Mouse (Mus musculus) testis, adult 2 months (tissue): ENCODE measurements around the gene Asb14. TPM values are rescaled to one million over a fixed set of nuclear protein-coding genes. Genes with fewer than 3 reads are reported as not detected.

Experiments used
- H3K27ac ChIP-seq: fragments of 200-500 bp; 2 replicates; pipeline ENCODE4 v1.5.1; 2012; ENCODE audit warnings: low read depth, low read length; ENCODE audit not compliant: control insufficient read depth, insufficient read depth
- H3K27me3 ChIP-seq: fragments of 200-500 bp; 2 replicates; pipeline ENCODE4 v1.6.1; 2012; ENCODE audit warnings: mild to moderate bottlenecking, low read length, moderate library complexity; ENCODE audit not compliant: control insufficient read depth, insufficient read depth
- H3K36me3 ChIP-seq: fragments of 200-500 bp; 2 replicates; pipeline ENCODE4 v1.6.1; 2012; ENCODE audit warnings: mild to moderate bottlenecking, low read length; ENCODE audit not compliant: control insufficient read depth, insufficient read depth
- H3K4me1 ChIP-seq: fragments of 200-500 bp; 2 replicates; pipeline ENCODE4 v1.6.1; 2012; ENCODE audit warnings: low read length; ENCODE audit not compliant: control insufficient read depth, insufficient read depth
- H3K4me3 ChIP-seq: fragments of 200-500 bp; 2 replicates; pipeline ENCODE4 v1.5.1; 2012; ENCODE audit warnings: low read depth, mild to moderate bottlenecking, low read length, moderate library complexity, mixed read lengths; ENCODE audit not compliant: control insufficient read depth
- CTCF ChIP-seq: fragments of 200-500 bp; IDR thresholded peaks from 2 replicates; pipeline ENCODE4 v1.5.1; 2012; ENCODE audit warnings: low read depth, mild to moderate bottlenecking, inconsistent platforms, low read length, moderate library complexity; ENCODE audit not compliant: control insufficient read depth, insufficient read depth, insufficient replicate concordance
- POLR2A ChIP-seq: fragments of 200-500 bp; IDR thresholded peaks from 2 replicates; pipeline ENCODE4 v1.6.1; 2012; ENCODE audit warnings: low read depth, mild to moderate bottlenecking, inconsistent platforms, low read length, moderate library complexity; ENCODE audit not compliant: control insufficient read depth
- polyA plus RNA-seq: library from polyadenylated mRNA; depleted of rRNA; stranded (reverse); fragments of >200 nt; gene quantifications from 2 replicates; pipeline ENCODE4 v1.2.3, GENCODE M21; 2012; rRNA removed

The Asb14 gene
- polyA plus RNA-seq = 3.0 and 3.1 TPM in 2 replicates

- Histone ChIP-seq H3K4me3 (no peak within 1 kb of the TSS), H3K27me3 (no peaks in the 10 kb centered on the region), H3K27ac (no peak within 1 kb of the TSS), H3K36me3 (no peaks in the 10 kb centered on the region), H3K4me1 (no peaks in the 10 kb centered on the region)
- TF ChIP-seq POLR2A (no peak), CTCF (no peak)
Measured at GRCm38 (mm10) chr14:26894392-26894791, at the start of gene Asb14. Gene Asb14, plus strand, starts transcription at chr14:26894557.

- no peak overlapping the region for H3K4me3 ChIP-seq
- TF ChIP-seq CTCF (no peak), POLR2A (no peak)
- no peak overlapping the region for H3K27ac ChIP-seq
- no peaks in the 10 kb centered on the region for H3K27me3 ChIP-seq
- no peaks in the 10 kb centered on the region for H3K36me3 ChIP-seq
- H3K4me1 ChIP-seq = no peaks in the 10 kb centered on the region
Measured at GRCm38 (mm10) chr14:26853053-26853452, 41.3 kb upstream of the Asb14 start.

GRCm38 (mm10) chr14:26854066-26854465 lies 40.3 kb upstream of the Asb14 start:
- H3K27ac ChIP-seq = no peak overlapping the region
- no peaks in the 10 kb centered on the region for H3K36me3 ChIP-seq
- H3K27me3 ChIP-seq = no peaks in the 10 kb centered on the region
- no peak overlapping the region for H3K4me3 ChIP-seq
- TF ChIP-seq CTCF = no peak
- TF ChIP-seq POLR2A = no peak
- H3K4me1 ChIP-seq = no peaks in the 10 kb centered on the region

GRCm38 (mm10) chr14:26858364-26858763 lies 36.0 kb upstream of the Asb14 start:
- no peaks in the 10 kb centered on the region for H3K36me3 ChIP-seq
- H3K4me1 ChIP-seq = no peaks in the 10 kb centered on the region
- H3K4me3 ChIP-seq = no peak overlapping the region
- no peak for TF ChIP-seq CTCF
- TF ChIP-seq POLR2A = no peak
- H3K27me3 ChIP-seq = no peaks in the 10 kb centered on the region
- no peak overlapping the region for H3K27ac ChIP-seq

- Histone ChIP-seq H3K4me3 (no peak overlapping the region), H3K27ac (no peak overlapping the region), H3K36me3 (no peaks in the 10 kb centered on the region), H3K4me1 (no peaks in the 10 kb centered on the region), H3K27me3 (no peaks in the 10 kb centered on the region)
- TF ChIP-seq CTCF (no peak), POLR2A (no peak)
Measured at GRCm38 (mm10) chr14:26859024-26859423, 35.3 kb upstream of the Asb14 start.

- no peak for TF ChIP-seq POLR2A
- TF ChIP-seq CTCF = peak; percentile 41; the same call in 1 of the 2 replicates
- Histone ChIP-seq H3K4me1 (peaks cover 2% of the 10 kb centered on the region), H3K27ac (no peak overlapping the region), H3K27me3 (no peaks in the 10 kb centered on the region), H3K36me3 (no peaks in the 10 kb centered on the region), H3K4me3 (peak overlapping the region; percentile 50)
Measured at GRCm38 (mm10) chr14:26867356-26867755, 27.0 kb upstream of the Asb14 start.

GRCm38 (mm10) chr14:26868299-26868698 lies 26.1 kb upstream of the Asb14 start:
- no peaks in the 10 kb centered on the region for H3K27me3 ChIP-seq
- peaks cover 2% of the 10 kb centered on the region for H3K4me1 ChIP-seq
- no peak overlapping the region for H3K4me3 ChIP-seq
- H3K36me3 ChIP-seq = no peaks in the 10 kb centered on the region
- no peak overlapping the region for H3K27ac ChIP-seq
- TF ChIP-seq POLR2A (no peak), CTCF (no peak)

GRCm38 (mm10) chr14:26878756-26879155 lies 15.6 kb upstream of the Asb14 start:
- no peak for TF ChIP-seq POLR2A
- TF ChIP-seq CTCF = no peak
- no peak overlapping the region for H3K4me3 ChIP-seq
- H3K4me1 ChIP-seq = no peaks in the 10 kb centered on the region
- no peaks in the 10 kb centered on the region for H3K36me3 ChIP-seq
- no peaks in the 10 kb centered on the region for H3K27me3 ChIP-seq
- H3K27ac ChIP-seq = no peak overlapping the region
